Mouse (Mus musculus): ENCODE data around the gene Rel. TPM values are rescaled to one million over a fixed set of nuclear protein-coding genes. Genes with fewer than 3 reads are reported as not detected.

Rel gene
- polyA plus RNA-seq, 1 experiment, result 0.01 TPM

DNA sequence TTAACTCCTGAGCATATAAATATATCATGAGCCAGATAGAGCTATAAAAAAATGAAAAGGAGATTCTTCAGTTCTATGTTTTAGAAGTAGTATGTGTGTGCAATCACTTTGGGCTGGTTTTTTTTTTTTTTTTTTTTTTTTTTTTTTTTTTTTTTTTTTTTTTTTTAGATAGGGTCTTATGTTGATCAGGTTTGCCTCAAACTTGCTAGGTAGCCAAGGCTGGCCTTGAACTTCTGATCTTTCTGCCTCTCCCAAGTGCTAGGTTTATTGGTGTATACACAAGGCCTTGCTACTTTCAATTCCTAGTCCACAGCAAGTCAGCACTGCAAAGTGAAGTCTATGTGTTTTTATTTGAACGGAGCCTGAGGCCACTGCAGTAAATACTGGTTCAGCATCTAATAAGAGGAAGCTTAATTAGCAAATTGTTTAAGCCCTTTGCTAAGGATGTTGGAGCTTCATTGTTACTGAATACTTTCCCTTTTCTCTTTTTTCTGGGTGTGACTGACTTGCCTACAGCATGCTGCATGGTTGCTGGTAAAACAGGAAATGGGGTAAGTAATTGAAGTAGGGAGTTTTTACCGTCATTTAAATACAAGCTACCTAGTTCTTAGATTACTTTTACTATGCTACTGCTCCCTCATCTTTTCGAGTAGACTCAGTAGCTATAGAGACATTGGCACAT, 71.2 kb downstream of the Rel start:
- Histone ChIP-seq H3K4me3 (replicated peaks) (no peak overlapping the region), H3K4me1 (ENCODE audit: control insufficient read depth) (no peaks in the 10 kb centered on the region), H3K36me3 (ENCODE audit: control insufficient read depth) (peaks cover 21% of the 10 kb centered on the region), H3K9me3 (ENCODE audit: control insufficient read depth, low read length) (no peaks in the 10 kb centered on the region), H3K27me3 (ENCODE audit: control insufficient read depth) (no peaks in the 10 kb centered on the region)
- TF ChIP-seq GATA1 (IDR thresholded peaks at IDR 0.05; ENCODE audit: low read length) (no peak), TAL1 (IDR thresholded peaks at IDR 0.05; ENCODE audit: low read length) (no peak)

GRCm38 (mm10) chr11:23698526-23698925, 72.2 kb downstream of the Rel start:
- TF ChIP-seq TAL1 (IDR thresholded peaks at IDR 0.05; ENCODE audit: low read length) (no peak), GATA1 (IDR thresholded peaks at IDR 0.05; ENCODE audit: low read length) (no peak)
- Histone ChIP-seq H3K27me3 (ENCODE audit: control insufficient read depth) (no peaks in the 10 kb centered on the region), H3K4me3 (replicated peaks) (no peak overlapping the region), H3K9me3 (ENCODE audit: control insufficient read depth, low read length) (no peaks in the 10 kb centered on the region), H3K36me3 (ENCODE audit: control insufficient read depth) (peaks cover 17% of the 10 kb centered on the region), H3K4me1 (ENCODE audit: control insufficient read depth) (no peaks in the 10 kb centered on the region)

DNA sequence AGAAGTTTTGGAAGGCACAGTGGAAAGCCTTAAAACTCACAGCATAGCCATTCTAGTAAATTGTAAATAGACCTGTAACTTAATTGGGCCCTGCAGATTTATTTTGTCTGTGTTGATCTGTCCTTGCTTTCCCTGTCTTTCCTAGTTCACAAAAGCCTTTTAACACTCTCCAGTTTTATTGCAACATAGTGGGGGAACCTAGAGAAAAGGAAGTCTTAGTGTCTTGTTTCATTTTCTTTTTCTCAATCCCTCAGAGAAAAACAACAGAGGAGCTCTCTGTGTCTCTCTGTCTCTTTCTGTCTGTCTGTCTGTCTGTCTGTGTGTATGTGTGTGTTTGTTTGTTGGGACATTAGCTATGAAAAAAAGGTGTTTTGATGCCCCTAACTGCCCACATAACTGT, 74.9 kb downstream of the Rel start:
- Histone ChIP-seq H3K9me3 (ENCODE audit: control insufficient read depth, low read length) (no peaks in the 10 kb centered on the region), H3K4me3 (replicated peaks) (no peak overlapping the region), H3K4me1 (ENCODE audit: control insufficient read depth) (no peaks in the 10 kb centered on the region), H3K36me3 (ENCODE audit: control insufficient read depth) (peaks cover 11% of the 10 kb centered on the region), H3K27me3 (ENCODE audit: control insufficient read depth) (no peaks in the 10 kb centered on the region)
- TF ChIP-seq TAL1 (IDR thresholded peaks at IDR 0.05; ENCODE audit: low read length) (no peak), GATA1 (IDR thresholded peaks at IDR 0.05; ENCODE audit: low read length) (no peak)

DNA sequence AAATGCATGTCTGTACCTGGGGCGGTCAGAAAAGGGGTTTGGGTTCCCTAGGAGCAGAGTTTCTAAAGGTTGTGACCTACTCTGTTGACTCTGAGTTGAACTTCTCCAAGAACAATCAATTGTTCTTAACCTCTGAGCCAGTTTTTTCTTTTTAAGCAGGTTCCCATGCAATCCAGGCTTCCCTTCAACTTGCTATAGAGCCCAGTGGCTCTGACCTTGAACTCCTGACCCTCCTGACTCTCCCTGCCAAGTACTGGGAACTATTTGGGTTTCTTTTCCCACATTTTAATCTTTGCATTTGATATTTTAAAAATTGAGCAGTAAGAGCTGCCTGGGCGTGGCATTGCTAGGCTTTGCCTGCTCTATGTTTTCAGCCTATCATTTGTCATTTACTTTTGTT, 77.5 kb downstream of the Rel start:
- no peaks in the 10 kb centered on the region for H3K9me3 ChIP-seq (ENCODE audit: control insufficient read depth, low read length)
- H3K4me3 ChIP-seq (replicated peaks), result no peak overlapping the region
- no peaks in the 10 kb centered on the region for H3K27me3 ChIP-seq (ENCODE audit: control insufficient read depth)
- no peaks in the 10 kb centered on the region for H3K4me1 ChIP-seq (ENCODE audit: control insufficient read depth)
- peaks cover 13% of the 10 kb centered on the region for H3K36me3 ChIP-seq (ENCODE audit: control insufficient read depth)
- no peak for TF ChIP-seq TAL1 (IDR thresholded peaks at IDR 0.05; ENCODE audit: low read length)
- no peak for TF ChIP-seq GATA1 (IDR thresholded peaks at IDR 0.05; ENCODE audit: low read length)

DNA sequence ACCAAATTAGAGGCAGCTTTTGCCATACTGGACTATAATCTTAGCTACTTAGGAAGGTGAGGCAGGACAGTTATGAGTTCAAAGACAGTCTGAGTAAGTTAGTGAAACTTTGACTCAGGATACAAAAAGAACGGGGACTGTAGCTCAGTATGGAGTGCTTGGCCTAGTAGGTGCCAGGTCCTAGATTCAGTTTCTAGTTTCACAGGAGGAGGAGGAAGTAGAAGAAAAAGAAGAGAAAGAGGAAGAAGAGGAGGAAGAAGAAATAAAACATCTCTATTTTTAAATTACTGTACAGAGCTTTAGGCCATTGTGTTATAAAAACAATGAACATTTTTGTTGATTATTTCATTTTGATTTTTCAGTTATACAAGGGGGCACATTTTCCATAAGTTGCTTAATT, 82.7 kb downstream of the Rel start:
- Histone ChIP-seq H3K4me3 (replicated peaks) (no peak overlapping the region), H3K4me1 (ENCODE audit: control insufficient read depth) (no peaks in the 10 kb centered on the region), H3K9me3 (ENCODE audit: control insufficient read depth, low read length) (no peaks in the 10 kb centered on the region), H3K36me3 (ENCODE audit: control insufficient read depth) (peaks cover 20% of the 10 kb centered on the region), H3K27me3 (ENCODE audit: control insufficient read depth) (no peaks in the 10 kb centered on the region)
- TF ChIP-seq TAL1 (IDR thresholded peaks at IDR 0.05; ENCODE audit: low read length) (no peak), GATA1 (IDR thresholded peaks at IDR 0.05; ENCODE audit: low read length) (no peak)

Other genes starting within 250 kb of the Rel start
- not detected in 2 replicates for gene 1700093K21Rik, start 249.8 kb downstream of the Rel start, polyA plus RNA-seq (2012)
- 0.05 and 0.06 TPM in 2 replicates for gene 0610010F05Rik, start 137.3 kb downstream of the Rel start, polyA plus RNA-seq (2012)
- 0.07 and 0.21 TPM in 2 replicates for gene Pus10, start 105.3 kb downstream of the Rel start, polyA plus RNA-seq (2012)
- 0.09 and 0.11 TPM in 2 replicates for gene Pex13, start 105.0 kb downstream of the Rel start, polyA plus RNA-seq (2012)
- gene Papolg, start 124.3 kb upstream of the Rel start, polyA plus RNA-seq (2012), result 0.04 and 0.06 TPM in 2 replicates